Mouse (Mus musculus): ENCODE measurements around the gene Il17ra.

Il17ra gene

DNA sequence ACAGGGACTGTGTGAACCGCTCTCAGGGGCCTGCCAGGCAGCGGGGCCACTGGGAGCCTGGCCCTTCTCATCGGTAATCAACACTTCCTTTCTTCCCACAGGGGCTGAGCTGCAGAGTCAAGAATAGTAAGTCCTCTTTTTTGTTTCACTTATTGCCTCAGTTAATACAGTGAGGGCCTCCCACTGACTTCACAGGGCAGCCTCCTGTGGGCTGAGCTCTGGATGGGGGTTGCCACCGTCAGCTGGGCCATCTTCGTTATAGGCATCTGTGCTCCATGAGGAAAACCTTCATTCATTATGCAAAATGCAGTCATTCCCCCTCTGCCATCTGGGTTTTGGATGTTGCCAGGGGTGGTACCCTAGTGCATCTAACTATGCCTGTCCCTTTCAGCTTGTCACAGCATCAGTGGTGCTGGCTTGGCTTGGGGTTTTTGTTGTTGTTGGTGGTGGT is 9.0 kb downstream of the Il17ra start:
- DNase-seq (ENCODE audit: low spot score), result no peak

DNA sequence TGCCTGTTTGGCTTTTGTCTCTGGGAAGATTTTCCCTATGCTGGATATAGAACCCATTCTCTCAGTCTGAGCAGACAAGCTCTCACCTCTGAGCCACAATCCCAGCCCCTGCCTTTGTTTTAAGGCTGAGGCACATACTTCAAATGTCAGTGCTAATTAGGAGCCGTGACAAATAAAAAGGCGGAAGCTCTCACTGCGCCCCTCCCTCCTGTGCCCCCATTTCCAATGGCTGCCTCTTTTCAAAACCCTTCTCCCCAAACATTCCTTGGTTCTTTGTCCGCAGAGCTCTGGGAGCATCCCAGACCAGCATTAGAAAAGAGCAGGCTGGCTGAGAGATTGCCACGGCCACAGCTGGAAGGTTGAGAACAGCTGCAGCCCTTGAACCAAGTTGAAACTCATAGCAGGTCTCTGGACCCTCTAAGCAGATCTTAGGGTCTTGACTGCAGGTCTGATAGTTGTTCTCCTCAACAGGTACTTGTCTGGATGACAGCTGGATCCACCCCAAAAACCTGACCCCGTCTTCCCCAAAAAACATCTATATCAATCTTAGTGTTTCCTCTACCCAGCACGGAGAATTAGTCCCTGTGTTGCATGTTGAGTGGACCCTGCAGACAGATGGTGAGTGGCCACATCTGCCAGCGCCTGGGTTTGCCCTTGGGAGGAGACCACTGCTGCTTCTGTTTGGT is 9.6 kb downstream of the Il17ra start:
- DNase-seq (ENCODE audit: low spot score), result no peak

DNA sequence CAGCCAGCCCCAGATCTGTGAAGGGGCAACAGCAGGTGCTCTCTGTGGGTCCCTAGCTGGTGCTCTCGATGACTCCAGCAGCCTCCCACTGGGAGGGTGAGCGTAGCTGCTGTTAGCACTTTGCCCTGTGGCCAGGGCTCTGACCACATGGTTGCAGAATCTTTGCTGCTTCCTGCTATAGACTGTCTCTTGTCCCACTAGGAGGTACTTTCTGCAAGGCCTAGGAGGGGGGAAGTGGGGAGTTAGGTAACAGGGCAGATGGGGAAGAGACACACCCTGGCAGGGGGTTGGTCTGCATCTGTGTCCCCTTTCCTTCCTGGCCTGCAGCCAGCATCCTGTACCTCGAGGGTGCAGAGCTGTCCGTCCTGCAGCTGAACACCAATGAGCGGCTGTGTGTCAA is 10.4 kb downstream of the Il17ra start:
- no peak for DNase-seq (ENCODE audit: low spot score)

DNA sequence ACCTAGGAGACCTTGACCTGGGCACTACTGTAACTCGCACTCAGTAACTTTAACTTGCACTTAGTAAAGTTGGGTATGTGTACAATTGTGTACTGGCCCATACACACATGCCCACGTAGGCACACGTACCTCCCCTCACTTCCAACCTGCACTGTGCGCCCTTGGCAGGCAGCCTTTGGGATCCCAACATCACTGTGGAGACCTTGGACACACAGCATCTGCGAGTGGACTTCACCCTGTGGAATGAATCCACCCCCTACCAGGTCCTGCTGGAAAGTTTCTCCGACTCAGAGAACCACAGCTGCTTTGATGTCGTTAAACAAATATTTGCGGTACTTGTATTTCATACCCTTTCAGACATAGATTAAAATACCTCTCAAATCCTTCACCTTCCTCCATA is 12.2 kb downstream of the Il17ra start:
- no peak for DNase-seq (ENCODE audit: low spot score)

DNA sequence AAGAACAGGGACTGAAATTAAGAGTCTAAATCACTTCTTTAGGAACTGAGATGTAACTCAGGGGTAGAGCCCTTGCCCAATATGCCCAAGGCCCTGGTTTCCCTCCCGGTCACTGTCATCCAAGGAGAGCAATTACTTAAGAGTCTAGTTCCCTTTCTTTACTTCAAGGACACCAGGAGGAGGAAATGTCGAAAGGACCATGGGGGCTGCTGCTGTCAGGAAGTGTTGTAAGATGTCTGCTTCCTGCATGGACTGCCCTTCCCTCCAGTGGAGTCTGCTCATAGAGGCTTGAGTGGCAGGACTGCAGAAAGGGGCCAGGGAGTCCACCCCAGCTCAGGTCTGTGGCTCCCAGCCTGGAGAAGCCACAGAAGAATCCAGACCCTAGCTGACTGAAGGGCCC is 16.3 kb downstream of the Il17ra start:
- no peak for DNase-seq (ENCODE audit: low spot score)

DNA sequence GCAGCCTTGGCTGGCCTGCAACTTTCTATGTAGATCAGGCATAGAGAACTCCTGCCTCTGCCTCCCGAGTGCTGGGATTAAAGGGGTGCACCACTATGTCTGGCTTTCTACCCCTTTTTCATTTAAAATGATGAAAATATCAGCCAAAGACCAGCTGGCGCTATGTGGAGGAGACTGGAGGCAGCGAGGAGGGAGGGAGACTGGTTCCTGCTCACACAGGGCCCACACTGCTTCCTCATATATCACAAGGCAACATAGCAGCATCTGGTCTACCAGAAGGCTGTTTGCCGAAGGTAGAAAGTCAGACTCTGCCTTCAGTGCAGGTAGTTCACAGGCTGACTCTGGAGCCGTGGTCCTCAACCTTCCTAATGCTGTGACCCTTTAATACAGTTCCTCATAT is 17.3 kb downstream of the Il17ra start:
- no peak for DNase-seq (ENCODE audit: low spot score)

DNA sequence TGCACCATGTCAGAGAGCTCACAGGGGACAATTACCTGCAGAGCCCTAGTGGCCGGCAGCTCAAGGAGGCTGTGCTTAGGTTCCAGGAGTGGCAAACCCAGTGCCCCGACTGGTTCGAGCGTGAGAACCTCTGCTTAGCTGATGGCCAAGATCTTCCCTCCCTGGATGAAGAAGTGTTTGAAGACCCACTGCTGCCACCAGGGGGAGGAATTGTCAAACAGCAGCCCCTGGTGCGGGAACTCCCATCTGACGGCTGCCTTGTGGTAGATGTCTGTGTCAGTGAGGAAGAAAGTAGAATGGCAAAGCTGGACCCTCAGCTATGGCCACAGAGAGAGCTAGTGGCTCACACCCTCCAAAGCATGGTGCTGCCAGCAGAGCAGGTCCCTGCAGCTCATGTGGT is 18.5 kb downstream of the Il17ra start:
- no peak for DNase-seq (ENCODE audit: low spot score)

DNA sequence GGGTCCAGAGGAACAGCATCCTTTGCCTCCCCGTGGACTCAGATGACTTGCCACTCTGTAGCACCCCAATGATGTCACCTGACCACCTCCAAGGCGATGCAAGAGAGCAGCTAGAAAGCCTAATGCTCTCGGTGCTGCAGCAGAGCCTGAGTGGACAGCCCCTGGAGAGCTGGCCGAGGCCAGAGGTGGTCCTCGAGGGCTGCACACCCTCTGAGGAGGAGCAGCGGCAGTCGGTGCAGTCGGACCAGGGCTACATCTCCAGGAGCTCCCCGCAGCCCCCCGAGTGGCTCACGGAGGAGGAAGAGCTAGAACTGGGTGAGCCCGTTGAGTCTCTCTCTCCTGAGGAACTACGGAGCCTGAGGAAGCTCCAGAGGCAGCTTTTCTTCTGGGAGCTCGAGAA is 19.0 kb downstream of the Il17ra start:
- no peak for DNase-seq (ENCODE audit: low spot score)

DNA sequence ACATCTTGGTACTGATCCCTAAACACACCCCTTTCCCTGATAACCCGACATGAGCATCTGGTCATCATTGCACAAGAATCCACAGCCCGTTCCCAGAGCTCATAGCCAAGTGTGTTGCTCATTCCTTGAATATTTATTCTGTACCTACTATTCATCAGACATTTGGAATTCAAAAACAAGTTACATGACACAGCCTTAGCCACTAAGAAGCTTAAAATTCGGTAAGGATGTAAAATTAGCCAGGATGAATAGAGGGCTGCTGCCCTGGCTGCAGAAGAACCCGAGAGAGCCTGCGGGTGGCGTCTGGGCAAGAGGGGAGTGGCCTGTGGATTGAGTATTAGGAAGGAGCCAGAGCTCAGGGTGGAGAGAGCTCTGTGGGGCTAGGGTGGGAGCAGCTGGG is 19.7 kb downstream of the Il17ra start:
- DNase-seq (ENCODE audit: low spot score), result no peak

DNA sequence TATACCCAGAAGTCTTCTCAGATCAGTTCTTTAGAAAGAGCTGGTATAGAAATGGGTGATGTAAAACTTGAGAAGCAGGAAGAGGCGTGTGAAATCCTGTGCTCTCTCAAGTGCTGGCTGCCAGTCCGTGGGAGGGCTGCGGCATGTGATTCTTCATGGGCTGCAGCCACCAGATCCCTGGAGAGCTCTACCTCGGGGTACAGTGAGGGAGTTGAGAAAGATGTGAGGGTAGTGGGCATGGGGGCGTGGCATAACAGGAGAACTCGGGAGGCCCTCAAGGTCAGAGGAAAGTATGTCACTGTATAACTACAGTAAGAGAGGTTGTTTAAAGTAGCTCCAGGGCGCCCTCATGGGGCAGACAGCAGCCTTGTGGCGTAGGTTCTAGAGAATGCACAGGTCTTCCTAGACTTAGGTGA is 20.2 kb downstream of the Il17ra start:
- DNase-seq (ENCODE audit: low spot score), result peak; percentile 74

DNA sequence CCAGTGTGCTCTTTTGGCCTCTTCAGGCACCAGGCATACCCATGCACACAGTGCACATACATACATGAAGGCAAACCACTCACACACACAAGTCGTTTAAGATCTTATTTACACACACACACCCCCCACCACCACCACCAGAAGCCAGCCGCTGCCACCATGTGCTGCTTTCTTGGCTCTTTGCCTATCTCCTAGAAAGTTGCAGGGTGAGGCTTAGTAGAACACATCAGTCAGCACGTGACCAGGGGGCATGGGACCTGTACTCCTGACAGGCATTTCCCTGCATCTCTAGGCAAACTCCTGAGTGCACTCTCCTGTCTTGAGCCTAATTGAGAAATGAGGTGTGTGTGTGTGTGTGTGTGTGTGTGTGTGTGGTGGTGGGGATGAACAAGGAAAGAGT is 22.0 kb downstream of the Il17ra start:
- no peak for DNase-seq (ENCODE audit: low spot score)

DNA sequence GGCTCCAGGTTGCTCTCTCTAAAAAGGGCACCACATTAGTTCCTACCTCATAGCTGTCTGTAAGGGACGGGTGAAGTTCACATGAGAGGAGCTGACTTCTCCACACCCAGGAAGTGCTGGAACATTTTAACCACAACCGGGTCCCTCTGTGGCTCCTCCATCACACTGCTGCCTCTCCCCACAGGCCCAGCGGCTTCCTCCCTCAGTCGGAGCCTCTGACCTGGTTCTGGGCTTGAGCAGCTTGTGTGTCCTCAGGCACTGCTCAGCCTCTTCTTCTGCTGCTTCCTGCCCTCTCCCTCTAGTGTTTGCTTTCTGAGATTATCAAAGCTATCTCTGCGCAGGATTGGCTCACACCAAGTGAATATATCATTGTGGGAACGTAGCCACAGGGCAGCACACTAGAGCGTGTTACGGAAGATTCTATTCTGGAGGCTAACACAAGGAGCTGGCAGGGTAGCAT is 23.0 kb downstream of the Il17ra start:
- no peak for DNase-seq (ENCODE audit: low spot score)

DNA sequence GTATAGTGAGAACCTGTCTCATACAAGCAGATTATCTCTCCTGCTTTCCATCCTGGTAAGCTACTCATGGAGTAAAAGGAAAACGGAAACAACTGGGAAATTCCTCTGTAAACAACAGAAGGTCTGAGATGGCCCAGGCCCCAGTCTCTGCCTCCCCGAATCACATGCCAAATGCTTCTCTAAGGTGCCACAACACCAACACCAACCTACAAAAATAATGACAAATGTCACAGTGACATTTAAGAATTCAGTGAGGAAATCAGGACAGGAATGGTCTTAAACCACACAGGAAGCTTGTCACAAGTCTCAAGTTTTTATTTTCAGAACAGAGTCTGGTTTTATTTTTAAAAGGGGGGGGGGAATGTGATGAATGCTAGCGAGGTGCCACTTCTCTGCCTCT is 25.6 kb downstream of the Il17ra start:
- DNase-seq (ENCODE audit: low spot score), result no peak

DNA sequence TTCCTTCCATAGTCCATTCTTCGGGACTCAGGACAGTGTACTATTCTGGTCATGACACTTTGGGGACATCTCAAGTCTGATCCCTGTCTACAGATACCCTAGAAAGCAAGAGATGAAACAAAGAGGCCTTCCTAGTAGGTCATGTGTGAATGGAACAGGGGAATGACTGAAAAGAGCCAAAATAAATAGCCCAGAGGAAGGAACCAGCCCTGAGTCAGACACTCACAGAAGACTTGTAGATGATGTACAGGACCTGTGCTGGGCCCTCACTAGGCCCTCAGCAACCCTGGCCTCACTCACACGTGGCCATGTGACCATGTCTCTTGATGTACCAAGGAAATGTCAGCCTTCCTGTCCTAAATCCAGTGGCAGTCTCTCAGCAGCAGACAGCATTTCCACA is 26.4 kb downstream of the Il17ra start:
- DNase-seq (ENCODE audit: low spot score), result no peak

DNA sequence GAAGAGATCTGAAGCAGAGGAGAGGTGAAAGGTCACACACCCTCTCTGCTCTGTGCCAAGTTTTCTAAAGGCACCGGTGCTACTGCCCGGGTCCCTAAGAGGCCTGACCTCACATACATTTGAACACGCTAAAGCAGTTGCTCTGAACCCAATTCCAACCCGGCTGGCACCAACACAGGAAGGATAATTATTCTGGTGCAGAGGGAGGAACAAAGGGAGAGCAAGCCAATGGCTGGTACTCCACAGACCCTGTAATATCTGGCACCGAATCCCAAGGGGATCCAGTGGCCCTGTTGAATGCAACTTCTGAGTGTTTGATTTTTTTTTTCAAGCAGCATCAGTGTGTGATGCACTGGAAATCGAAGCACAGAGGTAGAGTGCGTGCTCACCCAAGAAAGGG is 28.0 kb downstream of the Il17ra start:
- DNase-seq (ENCODE audit: low spot score), result no peak

DNA sequence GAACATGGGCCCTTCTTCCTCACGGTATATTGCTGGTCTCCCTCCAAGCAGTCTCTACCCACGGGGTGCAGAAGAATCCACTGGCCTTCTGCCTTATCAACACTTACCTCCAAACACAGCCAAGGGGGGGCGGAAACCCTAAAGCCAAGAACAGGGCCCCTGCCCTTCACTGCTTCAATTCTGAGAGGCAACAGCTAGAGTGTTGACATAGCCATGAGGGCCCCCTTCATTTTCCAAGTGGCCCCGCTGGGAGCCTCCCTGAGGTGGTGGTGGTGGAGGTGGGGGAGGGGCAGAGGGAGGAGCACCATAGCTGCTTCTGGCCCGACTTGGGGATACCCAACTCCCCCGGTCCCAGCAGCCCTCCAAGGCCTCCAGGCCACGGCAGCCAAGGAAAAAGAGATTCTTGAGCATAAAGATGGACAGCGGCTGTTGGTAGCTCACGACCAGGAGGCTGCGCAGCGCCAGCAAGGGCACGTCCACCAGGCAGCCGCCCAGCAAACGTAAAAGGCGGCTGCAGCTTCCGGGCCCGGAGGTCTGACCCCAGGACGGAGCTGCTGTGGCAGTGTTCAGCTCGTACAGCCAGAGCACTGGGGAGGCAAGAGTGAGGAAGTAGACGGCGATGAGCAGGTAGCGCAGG is 28.9 kb downstream of the Il17ra start:
- DNase-seq (ENCODE audit: low spot score), result no peak

DNA sequence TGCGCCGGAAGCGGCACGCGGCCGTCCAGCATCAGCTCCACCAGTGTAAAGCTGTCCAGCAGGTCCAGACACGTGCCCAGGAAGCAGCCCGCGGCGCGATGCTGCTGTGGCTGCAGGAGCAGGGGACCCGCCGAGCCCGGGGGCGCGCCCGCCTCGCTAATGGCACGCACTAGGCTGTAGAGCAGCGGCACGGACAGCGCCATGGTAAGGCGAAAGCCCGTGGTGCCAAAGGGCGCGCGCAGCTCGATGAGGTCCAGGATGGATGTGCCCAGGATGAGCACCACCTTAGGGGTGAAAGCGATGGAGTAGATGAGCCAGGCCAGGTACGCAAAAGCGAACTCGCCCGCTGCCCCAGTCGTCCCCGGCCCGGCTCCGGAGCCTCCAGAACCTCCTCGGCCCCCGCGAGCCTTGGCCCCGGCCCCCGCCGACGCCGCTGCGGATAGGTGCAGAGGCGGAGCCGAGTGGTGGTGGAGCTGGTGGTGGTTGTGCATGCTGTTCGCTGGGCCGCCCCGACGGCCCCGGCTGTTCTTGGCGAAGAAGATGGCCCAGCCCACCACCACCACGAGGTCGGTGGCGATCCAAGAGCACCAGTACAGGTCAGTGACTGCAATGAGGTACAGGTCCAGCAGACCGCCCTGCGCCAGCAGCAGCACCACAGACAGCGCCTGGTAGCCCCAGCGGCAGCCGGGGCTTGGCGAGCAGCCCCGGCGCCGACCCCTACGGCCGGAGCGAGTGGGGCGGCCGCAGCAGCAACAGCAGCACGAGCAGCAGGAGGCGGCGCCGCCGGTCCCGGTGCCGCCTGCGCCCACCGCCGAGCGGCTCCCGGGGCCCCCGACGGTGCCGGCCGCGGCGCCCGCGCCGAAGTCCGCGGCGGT is 29.7 kb downstream of the Il17ra start:
- no peak for DNase-seq (ENCODE audit: low spot score)

DNA sequence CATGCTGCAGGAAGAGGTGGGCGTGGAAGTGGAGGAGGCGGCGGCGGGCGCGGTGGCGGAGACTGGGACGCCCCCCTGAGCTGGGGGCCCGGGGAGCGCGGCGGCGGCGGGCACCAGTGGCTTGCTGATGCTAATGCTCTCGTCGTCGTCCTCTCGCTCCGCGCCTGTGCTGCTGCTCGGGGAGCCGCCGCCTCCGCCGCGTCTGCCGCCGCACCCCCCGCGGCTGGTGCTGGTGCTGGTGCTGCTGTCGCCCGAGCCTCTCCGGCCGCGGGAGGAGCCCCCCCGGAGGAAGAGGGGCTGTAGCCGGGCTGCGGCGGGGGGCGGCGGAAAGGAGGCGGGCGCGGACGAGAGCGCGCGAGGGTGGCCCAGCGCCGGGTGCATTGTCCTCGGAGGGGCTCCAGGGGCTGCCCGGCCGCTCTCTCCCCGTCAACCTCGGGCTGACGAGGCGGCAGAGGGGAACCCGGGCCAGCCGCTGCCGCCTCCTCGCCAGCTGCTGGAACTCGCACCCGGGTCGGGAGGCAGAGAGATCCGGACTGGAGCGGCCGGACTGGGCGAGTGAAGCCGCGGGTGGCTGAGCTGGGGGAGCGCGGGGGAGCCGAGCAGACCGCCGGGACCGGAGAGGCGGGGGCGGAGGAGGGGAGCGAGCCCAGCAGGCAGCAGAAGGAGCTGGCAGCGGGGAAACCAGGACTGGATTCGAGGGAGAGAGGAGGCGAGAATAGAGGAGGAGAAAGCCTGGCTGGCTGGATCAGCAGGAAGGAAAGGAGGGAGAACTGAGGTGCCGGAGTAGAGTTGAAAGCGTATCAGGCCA is 30.5 kb downstream of the Il17ra start, which contains the start of gene Tmem121b:
Gene Tmem121b (minus strand): TSS at position 434 of the 808 bp plus-strand sequence.
- DNase-seq (ENCODE audit: low spot score), result peak; percentile 77

DNA sequence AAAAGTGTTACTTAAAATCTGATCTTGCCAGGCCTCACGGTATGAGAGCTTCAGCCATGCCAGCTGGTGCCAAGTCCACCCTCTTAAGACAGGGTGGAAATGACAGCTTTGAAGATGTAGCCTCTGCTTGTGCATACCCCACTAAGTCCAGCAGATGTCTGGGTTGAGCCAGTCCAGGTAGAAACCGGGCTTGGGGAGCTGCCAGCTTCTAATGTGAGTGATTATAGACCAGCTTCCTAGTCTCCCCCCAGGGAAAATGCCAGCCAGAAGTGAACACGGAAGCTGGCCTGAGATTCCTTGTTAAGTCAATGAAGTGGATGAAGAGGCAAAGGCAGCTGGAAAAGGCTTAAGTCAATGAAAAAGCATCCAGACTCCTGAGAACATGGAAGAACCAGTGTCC is 33.5 kb downstream of the Il17ra start:
- no peak for DNase-seq (ENCODE audit: low spot score)

DNA sequence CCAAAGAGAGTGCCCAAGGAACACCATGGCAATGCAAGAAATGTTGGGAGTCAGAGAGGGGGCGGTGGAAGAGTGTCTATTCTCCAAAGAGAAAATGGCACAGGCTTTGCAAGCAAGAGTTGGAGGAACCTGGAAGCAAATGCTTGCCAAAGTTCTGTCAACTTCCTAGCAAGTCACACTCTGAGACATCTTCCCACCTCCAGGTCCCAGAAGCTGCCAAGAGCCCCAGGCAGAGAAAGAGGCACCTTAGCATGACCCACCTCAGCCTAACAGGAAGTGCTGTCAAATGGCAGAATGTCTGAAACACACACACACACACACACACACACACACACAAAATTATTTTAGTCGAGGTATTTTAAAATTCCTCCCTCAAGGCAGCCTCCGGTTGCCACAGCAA is 41.0 kb downstream of the Il17ra start:
- DNase-seq (ENCODE audit: low spot score), result peak; percentile 57

DNA sequence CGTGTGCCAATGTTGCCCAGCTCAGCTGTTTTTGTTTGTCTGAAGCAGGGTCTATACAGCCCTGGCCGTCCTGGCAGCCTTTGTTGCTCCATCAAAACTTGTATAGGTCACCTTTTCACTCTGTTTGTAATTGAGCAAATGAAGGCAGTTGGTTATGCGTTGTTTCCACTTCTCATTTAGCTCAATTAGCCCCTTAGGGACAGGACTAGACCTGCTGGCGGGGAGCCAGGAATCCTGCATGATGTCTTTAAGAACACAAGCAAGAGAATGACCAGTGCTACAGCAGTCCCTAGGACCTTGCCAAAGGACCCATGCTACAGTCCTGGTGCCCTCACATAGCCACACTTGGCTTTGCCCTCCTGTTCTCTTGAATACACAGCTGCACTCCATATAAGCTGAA is 42.5 kb downstream of the Il17ra start:
- no peak for DNase-seq (ENCODE audit: low spot score)

DNA sequence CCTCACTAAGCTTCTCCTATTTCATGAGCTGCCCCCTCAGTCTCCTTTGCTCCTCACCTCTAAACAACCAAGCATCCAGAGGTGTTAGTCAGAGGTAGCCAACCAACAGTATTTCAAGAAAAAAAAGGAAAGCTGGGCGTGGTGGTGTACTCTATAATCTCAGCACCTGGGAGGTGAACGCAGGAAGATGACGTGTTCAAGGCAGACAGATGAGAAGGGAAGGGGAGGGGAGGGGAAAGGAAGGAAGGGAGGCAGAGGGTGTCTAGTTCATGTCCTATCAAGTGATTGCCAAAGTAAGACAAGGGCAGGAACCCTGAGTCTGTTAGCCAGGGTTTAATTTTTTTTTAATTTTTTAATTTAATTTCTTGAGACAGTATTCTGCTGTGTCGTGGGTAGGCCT is 45.6 kb downstream of the Il17ra start:
- no peak for DNase-seq (ENCODE audit: low spot score)

Data from left cerebral cortex, adult 11 months (tissue).